In the genomic region with DNA sequence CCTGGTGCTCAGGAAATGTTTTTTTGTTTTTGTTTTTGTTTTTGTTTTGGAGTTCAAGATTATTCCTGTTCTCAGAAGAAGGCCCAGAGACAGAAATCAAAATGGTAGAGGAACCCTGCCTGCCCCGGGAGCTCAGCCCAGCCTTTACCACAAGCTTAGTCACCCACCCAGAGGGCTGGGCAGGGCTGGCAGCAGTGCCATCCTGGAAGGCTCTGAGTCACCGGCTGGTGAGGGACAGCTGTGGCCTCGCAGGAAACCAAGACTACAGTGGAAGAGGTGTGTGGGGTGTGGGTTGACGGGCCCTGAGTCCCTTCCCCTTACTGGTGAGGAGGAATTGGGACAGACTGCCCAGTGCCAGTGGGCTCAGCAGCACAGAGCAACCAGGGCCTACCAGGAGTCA, we compare ENCODE assay signal across 18 mouse cellular contexts. TPM values are rescaled to one million over a fixed set of nuclear protein-coding genes. Genes with fewer than 3 reads are reported as not detected.
DNase-seq lines count a peak whose midpoint lies in the region; ATAC-seq and TF ChIP-seq lines count a peak whose summit lies in the region.
"Had no signal": no experiment of that assay in that cellular context is flagged by ENCODE, and none has a peak within 500 bp of the region (broad histone marks: within the 10 kb centered on the region; RNA-seq: fewer than 3 reads in every experiment).

No protein-coding gene starts in this region.

- peak overlapping the region; percentile 21 for H3ac ChIP-seq in C2C12 (ENCODE audit: control insufficient read depth, insufficient read length, low read depth)

- H3K4me1 ChIP-seq in embryonic facial prominence, embryonic 15.5 days: peaks cover 20% of the 10 kb centered on the region
- H3K4me1 ChIP-seq in liver, postnatal 0 days (ENCODE audit: insufficient read depth): peaks cover 9% of the 10 kb centered on the region
- H3K4me1 ChIP-seq in heart, embryonic 10.5 days: peaks cover 24% of the 10 kb centered on the region
- no peaks in the 10 kb centered on the region for H3K4me1 ChIP-seq in forebrain, embryonic 13.5 days
- H3K4me1 ChIP-seq: forebrain, embryonic 15.5 days had no signal

- no peak overlapping the region for H3K9ac ChIP-seq in embryonic facial prominence, embryonic 15.5 days
- no peak overlapping the region for H3K9ac ChIP-seq in liver, postnatal 0 days (replicated peaks)
- no peak overlapping the region for H3K9ac ChIP-seq in forebrain, embryonic 13.5 days
- H3K9ac ChIP-seq: forebrain, embryonic 15.5 days; heart, embryonic 15.5 days; liver, embryonic 15.5 days; stomach, embryonic 15.5 days had no signal

- H3K4me2 ChIP-seq in embryonic facial prominence, embryonic 15.5 days (replicated peaks): no peak overlapping the region
- no peak overlapping the region for H3K4me2 ChIP-seq in liver, postnatal 0 days (ENCODE audit: low read depth, low read length)
- no peak overlapping the region for H3K4me2 ChIP-seq in forebrain, embryonic 13.5 days
- H3K4me2 ChIP-seq: forebrain, embryonic 15.5 days; heart, embryonic 15.5 days; liver, embryonic 15.5 days; stomach, embryonic 15.5 days had no signal

- no peaks in the 10 kb centered on the region for H3K27me3 ChIP-seq in C2C12 (ENCODE audit: control insufficient read depth, insufficient read depth, insufficient read length)
- H3K27me3 ChIP-seq in embryonic facial prominence, embryonic 15.5 days: no peaks in the 10 kb centered on the region
- H3K27me3 ChIP-seq in liver, postnatal 0 days (ENCODE audit: insufficient read depth, low read length): no peaks in the 10 kb centered on the region
- no peaks in the 10 kb centered on the region; the same call in 1 of the 2 replicates for H3K27me3 ChIP-seq in heart, embryonic 10.5 days (ENCODE audit: insufficient read depth, poor library complexity, severe bottlenecking)
- H3K27me3 ChIP-seq in forebrain, embryonic 13.5 days: no peaks in the 10 kb centered on the region
- H3K27me3 ChIP-seq: forebrain, embryonic 15.5 days; heart, embryonic 15.5 days; liver, embryonic 15.5 days; stomach, embryonic 15.5 days had no signal

- ATAC-seq in embryonic facial prominence, embryonic 15.5 days (ENCODE audit: insufficient number of reproducible peaks, low FRiP score, low TSS enrichment, low read depth): peak; percentile 51
- ATAC-seq in megakaryocyte-erythroid progenitor cell, adult 5-6 weeks (replicated peaks; ENCODE audit: low FRiP score, low TSS enrichment, poor library complexity, severe bottlenecking): 0 out of 2 replicates have a peak, but pooled peaks have one; percentile 21
- no peak for ATAC-seq in liver, postnatal 0 days
- ATAC-seq in forebrain, embryonic 13.5 days: no peak
- ATAC-seq: forebrain, embryonic 15.5 days; midbrain, embryonic 16.5 days had no signal

- H3K36me3 ChIP-seq in C2C12 (ENCODE audit: control insufficient read depth, insufficient read depth): no peaks in the 10 kb centered on the region
- H3K36me3 ChIP-seq in embryonic facial prominence, embryonic 15.5 days: no peaks in the 10 kb centered on the region
- H3K36me3 ChIP-seq in liver, postnatal 0 days (replicated peaks; ENCODE audit: insufficient read depth, low read length): no peaks in the 10 kb centered on the region
- no peaks in the 10 kb centered on the region for H3K36me3 ChIP-seq in heart, embryonic 10.5 days
- no peaks in the 10 kb centered on the region for H3K36me3 ChIP-seq in forebrain, embryonic 13.5 days (ENCODE audit: poor library complexity, severe bottlenecking)
- H3K36me3 ChIP-seq: forebrain, embryonic 15.5 days; heart, embryonic 15.5 days; liver, embryonic 15.5 days; stomach, embryonic 15.5 days had no signal

- no peak for TF ChIP-seq CTCF in C2C12 (IDR thresholded peaks at IDR 0.05; ENCODE audit: control insufficient read depth, insufficient read depth, insufficient read length)
- TF ChIP-seq CTCF in liver, postnatal 0 days (IDR thresholded peaks at IDR 0.05; ENCODE audit: low read depth): no peak

- peak; percentile 73 for DNase-seq in adipocyte (ENCODE audit: low spot score)
- DNase-seq in liver, postnatal 0 days: no peak
- DNase-seq in heart, embryonic 10.5 days (ENCODE audit: low spot score): no peak
- DNase-seq in layer of hippocampus, postnatal 10 days (ENCODE audit: low spot score in 2 of 2): no peak
- DNase-seq: cerebellum, adult 8-10 months; gastrocnemius, postnatal 14 days; kidney, postnatal 25 days; left cerebral cortex, postnatal 4 days; right cerebral cortex, postnatal 4 days had no signal

- H3K79me3 ChIP-seq in C2C12 (ENCODE audit: low read depth): no peaks in the 10 kb centered on the region

- 50% methylated on average over 4 of the region's 4 CpGs for WGBS in embryonic facial prominence, embryonic 15.5 days
- WGBS in liver, postnatal 0 days (ENCODE audit: insufficient replicate concordance): 32% methylated on average over 4 of the region's 4 CpGs
- WGBS in heart, embryonic 10.5 days: 82% methylated on average over 4 of the region's 4 CpGs
- WGBS in forebrain, embryonic 13.5 days: 84% methylated on average over 4 of the region's 4 CpGs

- no peaks in the 10 kb centered on the region for H3K79me2 ChIP-seq in C2C12 (ENCODE audit: control insufficient read depth, insufficient read depth)

- no peaks in the 10 kb centered on the region for H3K9me3 ChIP-seq in embryonic facial prominence, embryonic 15.5 days (replicated peaks)
- H3K9me3 ChIP-seq in liver, postnatal 0 days (ENCODE audit: low read length): no peaks in the 10 kb centered on the region
- no peaks in the 10 kb centered on the region for H3K9me3 ChIP-seq in heart, embryonic 10.5 days
- H3K9me3 ChIP-seq in forebrain, embryonic 13.5 days (replicated peaks): no peaks in the 10 kb centered on the region
- H3K9me3 ChIP-seq: forebrain, embryonic 15.5 days; heart, embryonic 15.5 days; liver, embryonic 15.5 days; stomach, embryonic 15.5 days had no signal

- H3K4me3 ChIP-seq in C2C12 (ENCODE audit: insufficient read depth, poor library complexity, severe bottlenecking): no peak overlapping the region
- no peak overlapping the region for H3K4me3 ChIP-seq in embryonic facial prominence, embryonic 15.5 days (replicated peaks)
- H3K4me3 ChIP-seq in liver, postnatal 0 days (ENCODE audit: low read depth, low read length): no peak overlapping the region
- no peak overlapping the region for H3K4me3 ChIP-seq in heart, embryonic 10.5 days
- no peak overlapping the region for H3K4me3 ChIP-seq in forebrain, embryonic 13.5 days
- H3K4me3 ChIP-seq: forebrain, embryonic 15.5 days; heart, embryonic 15.5 days; liver, embryonic 15.5 days; stomach, embryonic 15.5 days had no signal

- peak overlapping the region; percentile 55 for H3K27ac ChIP-seq in embryonic facial prominence, embryonic 15.5 days (replicated peaks)
- H3K27ac ChIP-seq in liver, postnatal 0 days (ENCODE audit: low read depth): no peak overlapping the region
- H3K27ac ChIP-seq in heart, embryonic 10.5 days: no peak overlapping the region
- H3K27ac ChIP-seq in forebrain, embryonic 13.5 days: no peak overlapping the region
- H3K27ac ChIP-seq: forebrain, embryonic 15.5 days; heart, embryonic 15.5 days; liver, embryonic 15.5 days; stomach, embryonic 15.5 days had no signal

- TF ChIP-seq EP300 in liver, postnatal 0 days (IDR thresholded peaks at IDR 0.05; ENCODE audit: low read depth): no peak

TF ChIP-seq in C2C12, 6 proteins besides CTCF, POLR2A, EP300 and RAD21:
- TF ChIP-seq MYOD1 (IDR thresholded peaks at IDR 0.05; ENCODE audit: control insufficient read depth, insufficient read length, low read depth) (peak; percentile 93), USF1 (IDR thresholded peaks at IDR 0.05; ENCODE audit: low read depth) (no peak), FOSL1 (IDR thresholded peaks at IDR 0.05; ENCODE audit: insufficient read depth, low read length, poor library complexity, severe bottlenecking) (peak; percentile 88)
TF ChIP-seq in C2C12: peak in this region for 2.

RNA-seq across cellular contexts. Expression of a gene that starts 8.6 kb away (rescaled TPM):
- polyA plus RNA-seq in C2C12 (2012; fragmentation: generic; extraction: Trizol): 294 TPM
- 103 and 111 TPM in 2 replicates for polyA plus RNA-seq in embryonic facial prominence, embryonic 15.5 days (2015; fragmentation: Nextera tagmentation; extraction: Ambion mirVana)
- 9.0 and 16.3 TPM in 2 replicates for total RNA-seq in megakaryocyte-erythroid progenitor cell, adult 5-6 weeks (2014; fragmentation: Nextera tagmentation)
- 13.8 TPM in 2 replicates for total RNA-seq in megakaryocyte-erythroid progenitor cell, adult 5-6 weeks (2017)
- polyA plus RNA-seq in liver, postnatal 0 days (2015; fragmentation: Nextera tagmentation; extraction: Ambion mirVana): 5.2 and 5.9 TPM in 2 replicates
- 47.1 and 55.5 TPM in 2 replicates for polyA plus RNA-seq in heart, embryonic 10.5 days (2016; fragmentation: Nextera tagmentation; extraction: Ambion mirVana)
- 21.1 and 23.7 TPM in 2 replicates for polyA plus RNA-seq in forebrain, embryonic 13.5 days (2015; fragmentation: Nextera tagmentation; extraction: Ambion mirVana)
- 10 to 100 TPM; 22.6 to 26.3 TPM for total RNA-seq in layer of hippocampus, postnatal 10 days (2021)

RNA-seq across cellular contexts. Expression of a gene that starts 20.3 kb away (rescaled TPM):
- 28.7 TPM for polyA plus RNA-seq in C2C12 (2012; fragmentation: generic; extraction: Trizol)
- polyA plus RNA-seq in embryonic facial prominence, embryonic 15.5 days (2015; fragmentation: Nextera tagmentation; extraction: Ambion mirVana): 21.5 and 22.3 TPM in 2 replicates
- 30.2 and 47.7 TPM in 2 replicates for total RNA-seq in megakaryocyte-erythroid progenitor cell, adult 5-6 weeks (2014; fragmentation: Nextera tagmentation)
- total RNA-seq in megakaryocyte-erythroid progenitor cell, adult 5-6 weeks (2017): 6.5 and 10.4 TPM in 2 replicates
- 2.1 and 2.3 TPM in 2 replicates for polyA plus RNA-seq in liver, postnatal 0 days (2015; fragmentation: Nextera tagmentation; extraction: Ambion mirVana)
- polyA plus RNA-seq in heart, embryonic 10.5 days (2016; fragmentation: Nextera tagmentation; extraction: Ambion mirVana): 19.1 and 21.6 TPM in 2 replicates
- polyA plus RNA-seq in forebrain, embryonic 13.5 days (2015; fragmentation: Nextera tagmentation; extraction: Ambion mirVana): 97.5 and 109 TPM in 2 replicates
- total RNA-seq in layer of hippocampus, postnatal 10 days (2021): 100 to 1,000 TPM; 525 to 547 TPM

Comparison
In these comparisons a context has a peak if more than half of its experiments do, and no peak if none do; other contexts are left out.
1. ATAC-seq: peak in embryonic facial prominence, embryonic 15.5 days (single experiment) and megakaryocyte-erythroid progenitor cell, adult 5-6 weeks (single experiment); none in liver, postnatal 0 days (single experiment) and forebrain, embryonic 13.5 days (single experiment).